In the genomic region with DNA sequence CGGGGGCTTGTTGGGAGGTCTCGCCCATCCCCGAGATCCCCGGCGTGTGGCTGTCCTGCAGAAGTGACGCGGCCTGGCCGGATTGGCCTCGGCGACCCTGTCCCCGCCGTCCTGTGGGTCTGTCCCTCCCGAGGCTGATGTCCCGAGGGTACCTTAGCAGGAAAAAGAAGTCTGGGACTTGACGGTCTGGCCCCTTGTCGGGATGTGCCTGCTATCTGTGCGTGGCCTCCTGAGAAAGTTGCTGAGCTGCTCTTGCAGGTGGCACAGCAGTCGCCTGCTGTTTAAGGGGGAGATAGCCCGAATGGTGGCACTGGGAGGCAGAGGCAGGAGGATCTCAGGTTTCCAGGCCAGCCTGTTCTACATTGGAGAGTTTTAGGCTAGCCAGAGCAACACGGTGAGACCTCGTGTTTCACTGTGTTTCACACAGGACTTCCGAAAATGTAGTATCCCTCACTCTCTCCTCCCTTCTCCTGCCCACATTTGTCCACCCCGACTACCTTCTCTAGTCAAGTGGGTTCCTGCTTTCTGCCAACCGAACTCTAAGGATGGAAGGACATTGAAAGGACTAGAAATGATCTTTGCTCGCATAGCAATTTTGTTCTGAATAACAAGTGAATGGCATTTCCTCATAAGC, we compare ENCODE assay signal across 8 mouse cellular contexts. TPM values are rescaled to one million over a fixed set of nuclear protein-coding genes. Genes with fewer than 3 reads are reported as not detected.
DNase-seq lines count a peak whose midpoint lies in the region; ATAC-seq and TF ChIP-seq lines count a peak whose summit lies in the region.

No protein-coding gene starts in this region.

- peak overlapping the region; percentile 80 for H3K4me2 ChIP-seq in lung, postnatal 0 days (replicated peaks; ENCODE audit: low read depth, low read length)
- H3K4me2 ChIP-seq in embryonic facial prominence, embryonic 15.5 days (replicated peaks) = peak overlapping the region; percentile 76
- peak overlapping the region; percentile 76 for H3K4me2 ChIP-seq in limb, embryonic 13.5 days (replicated peaks)

- no peak for TF ChIP-seq POLR2A in small intestine, adult 2 months (IDR thresholded peaks at IDR 0.05; ENCODE audit: low read depth, low read length)

- 24% methylated on average over 25 of the region's 25 CpGs for WGBS in lung, postnatal 0 days
- 25% methylated on average over 25 of the region's 25 CpGs for WGBS in embryonic facial prominence, embryonic 15.5 days
- WGBS in limb, embryonic 13.5 days = 25% methylated on average over 25 of the region's 25 CpGs
- 9% methylated on average over 25 of the region's 25 CpGs for WGBS in small intestine, adult 2 months

- TF ChIP-seq EP300 in lung, postnatal 0 days (IDR thresholded peaks at IDR 0.05) = no peak

- no peak overlapping the region for H3K27ac ChIP-seq in lung, postnatal 0 days (ENCODE audit: low read length)
- H3K27ac ChIP-seq in embryonic facial prominence, embryonic 15.5 days (replicated peaks) = peak overlapping the region; percentile 80
- peak overlapping the region; percentile 48; the same call in 1 of the 2 replicates for H3K27ac ChIP-seq in limb, embryonic 13.5 days
- no peak overlapping the region for H3K27ac ChIP-seq in small intestine, adult 2 months (ENCODE audit: insufficient read depth, low read depth, low read length)

- no peaks in the 10 kb centered on the region for H3K36me3 ChIP-seq in lung, postnatal 0 days (ENCODE audit: insufficient read depth, low read length)
- 0 out of 2 replicates have a peak, but pooled peaks cover 6% of the 10 kb centered on the region for H3K36me3 ChIP-seq in embryonic facial prominence, embryonic 15.5 days
- peaks cover 13% of the 10 kb centered on the region for H3K36me3 ChIP-seq in limb, embryonic 13.5 days
- H3K36me3 ChIP-seq in small intestine, adult 2 months (ENCODE audit: control insufficient read depth, insufficient read depth, low read length) = peaks cover 5% of the 10 kb centered on the region; the same call in 1 of the 2 replicates

- peak overlapping the region; percentile 77 for H3K9ac ChIP-seq in lung, postnatal 0 days (replicated peaks; ENCODE audit: low read depth)
- H3K9ac ChIP-seq in embryonic facial prominence, embryonic 15.5 days = peak overlapping the region; percentile 82
- H3K9ac ChIP-seq in limb, embryonic 13.5 days = peak overlapping the region; percentile 89

- no peaks in the 10 kb centered on the region for H3K9me3 ChIP-seq in lung, postnatal 0 days (ENCODE audit: low read length)
- H3K9me3 ChIP-seq in embryonic facial prominence, embryonic 15.5 days (replicated peaks) = no peaks in the 10 kb centered on the region
- H3K9me3 ChIP-seq in limb, embryonic 13.5 days = no peaks in the 10 kb centered on the region

- no peak for DNase-seq in lung, postnatal 0 days (ENCODE audit: low spot score)
- DNase-seq in lung, postnatal 4 days = no peak
- no peak for DNase-seq in gastrocnemius, postnatal 14 days
- DNase-seq in right cerebral cortex, postnatal 25 days = no peak
- no peak for DNase-seq in adrenal gland, postnatal 14 days

- TF ChIP-seq CTCF in lung, postnatal 0 days (IDR thresholded peaks at IDR 0.05) = no peak
- no peak for TF ChIP-seq CTCF in small intestine, adult 2 months (IDR thresholded peaks at IDR 0.05; ENCODE audit: extremely low read depth, insufficient read length, insufficient replicate concordance, low read depth, low read length)

- ATAC-seq in lung, postnatal 0 days = peak; percentile 52
- ATAC-seq in embryonic facial prominence, embryonic 15.5 days (ENCODE audit: insufficient number of reproducible peaks, low FRiP score, low TSS enrichment, low read depth) = peak; percentile 48
- ATAC-seq in limb, embryonic 13.5 days (ENCODE audit: low FRiP score, low read depth) = peak; percentile 29; the same call in 1 of the 2 replicates

- H3K4me3 ChIP-seq in lung, postnatal 0 days (ENCODE audit: low read depth, low read length) = peak overlapping the region; percentile 72
- H3K4me3 ChIP-seq in embryonic facial prominence, embryonic 15.5 days (replicated peaks) = peak overlapping the region; percentile 78
- H3K4me3 ChIP-seq in limb, embryonic 13.5 days = peak overlapping the region; percentile 71
- H3K4me3 ChIP-seq in small intestine, adult 2 months (ENCODE audit: low read depth, low read length) = peak overlapping the region; percentile 86

- no peaks in the 10 kb centered on the region for H3K27me3 ChIP-seq in lung, postnatal 0 days (replicated peaks; ENCODE audit: insufficient read depth, low read length)
- no peaks in the 10 kb centered on the region for H3K27me3 ChIP-seq in embryonic facial prominence, embryonic 15.5 days
- no peaks in the 10 kb centered on the region for H3K27me3 ChIP-seq in limb, embryonic 13.5 days
- no peaks in the 10 kb centered on the region for H3K27me3 ChIP-seq in small intestine, adult 2 months (ENCODE audit: control insufficient read depth, insufficient read depth, low read length)

- intact Hi-C loops in gastrocnemius, postnatal 14 days (cut with DNase I; ENCODE audit: low total_unique reads) = loop anchor here (5.0 kb wide), 1 partner anchor 54 kb away; no protein-coding TSS in a partner anchor

- no peaks in the 10 kb centered on the region for H3K4me1 ChIP-seq in lung, postnatal 0 days (ENCODE audit: insufficient read depth, low read depth, low read length)
- H3K4me1 ChIP-seq in embryonic facial prominence, embryonic 15.5 days = no peaks in the 10 kb centered on the region
- peaks cover 7% of the 10 kb centered on the region; the same call in 1 of the 2 replicates for H3K4me1 ChIP-seq in limb, embryonic 13.5 days
- H3K4me1 ChIP-seq in small intestine, adult 2 months (ENCODE audit: control insufficient read depth, insufficient read depth, insufficient read length, low read length) = no peaks in the 10 kb centered on the region; the same call in 1 of the 2 replicates

RNA-seq across cellular contexts. Expression of a gene that starts 0.4 kb away (rescaled TPM):
- 7.3 and 10.0 TPM in 2 replicates for polyA plus RNA-seq in lung, postnatal 0 days (2015; fragmentation: Nextera tagmentation; extraction: Ambion mirVana)
- 17.2 and 18.6 TPM in 2 replicates for polyA plus RNA-seq in embryonic facial prominence, embryonic 15.5 days (2015; fragmentation: Nextera tagmentation; extraction: Ambion mirVana)
- polyA plus RNA-seq in limb, embryonic 13.5 days (2015; fragmentation: Nextera tagmentation; extraction: Ambion mirVana) = 20.5 and 21.9 TPM in 2 replicates
- polyA plus RNA-seq in small intestine, adult 2 months (2012; rRNA removed) = 1.6 and 2.0 TPM in 2 replicates
- total RNA-seq in gastrocnemius, postnatal 14 days (2021) = 1 to 10 TPM; 6.7 to 7.2 TPM
- 7.3 and 7.9 TPM in 2 replicates for total RNA-seq in adrenal gland, postnatal 14 days (2021)

RNA-seq across cellular contexts. Expression of a gene that starts 59.8 kb away (rescaled TPM):
- polyA plus RNA-seq in lung, postnatal 0 days (2015; fragmentation: Nextera tagmentation; extraction: Ambion mirVana) = 0.05 TPM in 1 of 2 replicates, not detected in the other
- 1.7 and 1.8 TPM in 2 replicates for polyA plus RNA-seq in embryonic facial prominence, embryonic 15.5 days (2015; fragmentation: Nextera tagmentation; extraction: Ambion mirVana)
- 0.74 and 0.80 TPM in 2 replicates for polyA plus RNA-seq in limb, embryonic 13.5 days (2015; fragmentation: Nextera tagmentation; extraction: Ambion mirVana)
- 1.0 and 1.1 TPM in 2 replicates for polyA plus RNA-seq in small intestine, adult 2 months (2012; rRNA removed)
- total RNA-seq in gastrocnemius, postnatal 14 days (2021) = 1 to 10 TPM; 2.4 to 3.9 TPM
- 1.5 and 1.7 TPM in 2 replicates for total RNA-seq in adrenal gland, postnatal 14 days (2021)

Comparison
In these comparisons a context has a peak if more than half of its experiments do, and no peak if none do; other contexts are left out.
1. H3K27ac ChIP-seq: peak in embryonic facial prominence, embryonic 15.5 days (single experiment) and limb, embryonic 13.5 days (single experiment); none in lung, postnatal 0 days (single experiment) and small intestine, adult 2 months (single experiment).
2. Peak in every context shown above with its lines, with median percentiles within 50 percentile points of each other: ATAC-seq, H3K4me2 ChIP-seq, H3K4me3 ChIP-seq and H3K9ac ChIP-seq.